In the genomic region with DNA sequence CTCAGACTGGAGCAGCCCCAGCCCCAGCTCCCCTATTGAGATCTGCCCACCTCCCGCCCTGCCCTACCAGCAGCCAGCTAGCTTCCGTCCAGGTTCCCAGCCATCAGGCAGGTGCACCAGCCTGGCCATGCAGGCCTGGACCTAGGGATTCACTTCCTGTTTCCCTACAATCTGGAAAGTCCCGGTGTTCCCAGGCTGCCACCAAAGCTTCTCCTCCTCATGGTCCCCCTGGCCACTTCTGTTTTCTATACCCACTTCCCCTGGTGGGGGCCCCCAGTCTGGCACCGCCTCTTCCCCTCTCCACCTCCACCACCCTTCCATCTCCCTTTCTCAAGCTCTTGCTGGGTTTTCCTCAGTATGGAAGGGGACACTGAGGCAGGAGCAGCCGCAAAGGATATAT, we compare ENCODE assay signal across 7 mouse cellular contexts. TPM values are rescaled to one million over a fixed set of nuclear protein-coding genes. Genes with fewer than 3 reads are reported as not detected.
A peak's percentile ranks its signal among the peaks of the same experiment; 100 is the strongest.
DNase-seq lines count a peak whose midpoint lies in the region; ATAC-seq and TF ChIP-seq lines count a peak whose summit lies in the region.

A gene (minus strand): TSS at position 112 of the 400 bp plus-strand sequence.

- no peak for ATAC-seq in hindbrain, embryonic 16.5 days
- ATAC-seq in lung, embryonic 16.5 days (ENCODE audit: low read depth) = no peak
- ATAC-seq in stomach, postnatal 0 days (ENCODE audit: low FRiP score, low TSS enrichment) = no peak

- H3K4me3 ChIP-seq in cortical plate, adult 2 months (ENCODE audit: insufficient read depth, low read length) = no peak within 1 kb of the TSS
- H3K4me3 ChIP-seq in hindbrain, embryonic 16.5 days (ENCODE audit: low read length) = no peak within 1 kb of the TSS
- no peak within 1 kb of the TSS for H3K4me3 ChIP-seq in lung, embryonic 16.5 days (ENCODE audit: low read length)
- H3K4me3 ChIP-seq in stomach, postnatal 0 days (ENCODE audit: low read depth, low read length) = peak within 1 kb of the TSS; percentile 10; the same call in 1 of the 2 replicates

- H3K27ac ChIP-seq in cortical plate, adult 2 months (ENCODE audit: insufficient read depth, low read length) = no peak within 1 kb of the TSS
- no peak within 1 kb of the TSS for H3K27ac ChIP-seq in hindbrain, embryonic 16.5 days (ENCODE audit: low read depth, low read length)
- peak within 1 kb of the TSS; percentile 55 for H3K27ac ChIP-seq in lung, embryonic 16.5 days (ENCODE audit: low read length)
- peak within 1 kb of the TSS; percentile 84 for H3K27ac ChIP-seq in stomach, postnatal 0 days (replicated peaks)

- H3K4me2 ChIP-seq in hindbrain, embryonic 16.5 days (ENCODE audit: low read length) = no peak within 1 kb of the TSS
- H3K4me2 ChIP-seq in lung, embryonic 16.5 days (ENCODE audit: low read depth, low read length) = 0 out of 2 replicates have a peak within 1 kb of the TSS, but pooled peaks have one; percentile 5
- peak within 1 kb of the TSS; percentile 36 for H3K4me2 ChIP-seq in stomach, postnatal 0 days (replicated peaks; ENCODE audit: low read depth)

- H3K9me3 ChIP-seq in hindbrain, embryonic 16.5 days (ENCODE audit: control insufficient read depth, low read length) = no peaks in the 10 kb centered on the region
- H3K9me3 ChIP-seq in lung, embryonic 16.5 days (ENCODE audit: control insufficient read depth, low read length) = no peaks in the 10 kb centered on the region
- H3K9me3 ChIP-seq in stomach, postnatal 0 days (ENCODE audit: control insufficient read depth, low read length) = no peaks in the 10 kb centered on the region

- TF ChIP-seq EP300 in stomach, postnatal 0 days (optimal IDR thresholded peaks at IDR 0.05) = no peak

- H3K36me3 ChIP-seq in hindbrain, embryonic 16.5 days (ENCODE audit: control insufficient read depth, insufficient read depth, low read length) = no peaks in the 10 kb centered on the region
- H3K36me3 ChIP-seq in lung, embryonic 16.5 days (ENCODE audit: control insufficient read depth, insufficient read depth, low read length) = no peaks in the 10 kb centered on the region
- H3K36me3 ChIP-seq in stomach, postnatal 0 days (ENCODE audit: control insufficient read depth, insufficient read depth, low read length) = no peaks in the 10 kb centered on the region

- H3K9ac ChIP-seq in hindbrain, embryonic 16.5 days (ENCODE audit: low read depth, low read length) = no peak within 1 kb of the TSS
- peak within 1 kb of the TSS; percentile 1 for H3K9ac ChIP-seq in lung, embryonic 16.5 days (ENCODE audit: low read length)
- H3K9ac ChIP-seq in stomach, postnatal 0 days (ENCODE audit: low read length) = peak within 1 kb of the TSS; percentile 43

- DNase-seq in spleen, adult 18-20 months = peak; percentile 33 to 40
- no peak for DNase-seq in spleen, adult 12 weeks (ENCODE audit: low spot score)
- DNase-seq in stomach, postnatal 0 days (ENCODE audit: low spot score) = no peak
- no peak for DNase-seq in cerebellum, adult 9-10 months

- no peak for TF ChIP-seq CTCF in cortical plate, adult 2 months (IDR thresholded peaks at IDR 0.05; ENCODE audit: extremely low read depth, insufficient read depth, low read length)
- no peak for TF ChIP-seq CTCF in stomach, postnatal 0 days (IDR thresholded peaks at IDR 0.05; ENCODE audit: low read depth)

- WGBS in hindbrain, embryonic 16.5 days = 68% methylated on average over 5 of the region's 5 CpGs
- 64% methylated on average over 5 of the region's 5 CpGs for WGBS in lung, embryonic 16.5 days
- 56% methylated on average over 5 of the region's 5 CpGs for WGBS in stomach, postnatal 0 days

- no peaks in the 10 kb centered on the region for H3K27me3 ChIP-seq in hindbrain, embryonic 16.5 days (replicated peaks; ENCODE audit: control insufficient read depth, insufficient read depth, low read length)
- no peaks in the 10 kb centered on the region for H3K27me3 ChIP-seq in lung, embryonic 16.5 days (ENCODE audit: control insufficient read depth, insufficient read depth, low read depth, low read length)
- no peaks in the 10 kb centered on the region for H3K27me3 ChIP-seq in stomach, postnatal 0 days (ENCODE audit: control insufficient read depth, insufficient read depth, low read length)

- no peaks in the 10 kb centered on the region; the same call in 1 of the 2 replicates for H3K4me1 ChIP-seq in cortical plate, adult 2 months (ENCODE audit: control insufficient read depth, insufficient read depth, low read length)
- H3K4me1 ChIP-seq in hindbrain, embryonic 16.5 days (ENCODE audit: control insufficient read depth, insufficient read depth, low read depth, low read length) = peaks cover 13% of the 10 kb centered on the region
- peaks cover 22% of the 10 kb centered on the region for H3K4me1 ChIP-seq in lung, embryonic 16.5 days (replicated peaks; ENCODE audit: control insufficient read depth, insufficient read depth, low read length)
- peaks cover 9% of the 10 kb centered on the region for H3K4me1 ChIP-seq in stomach, postnatal 0 days (replicated peaks; ENCODE audit: control insufficient read depth, insufficient read depth)

- no peak for TF ChIP-seq POLR2A in cortical plate, adult 2 months (IDR thresholded peaks at IDR 0.05; ENCODE audit: extremely low read depth, insufficient read depth, low read length)

RNA-seq across cellular contexts. Expression of the gene that starts here (rescaled TPM):
- 22.9 and 24.4 TPM in 2 replicates for polyA plus RNA-seq in cortical plate, adult 2 months (2012; rRNA removed)
- polyA plus RNA-seq in hindbrain, embryonic 16.5 days (2015; fragmentation: Nextera tagmentation; extraction: Ambion mirVana) = 10.3 and 13.0 TPM in 2 replicates
- polyA plus RNA-seq in lung, embryonic 16.5 days (2015; fragmentation: Nextera tagmentation; extraction: Ambion mirVana) = 18.7 and 19.1 TPM in 2 replicates
- polyA plus RNA-seq in stomach, postnatal 0 days (2015; fragmentation: Nextera tagmentation; extraction: Ambion mirVana) = 10.7 and 11.0 TPM in 2 replicates

Comparison
In these comparisons a context has a peak if more than half of its experiments do, and no peak if none do; other contexts are left out.
1. DNase-seq: peak in spleen, adult 18-20 months (2 of 2); none in spleen, adult 12 weeks (single experiment), stomach, postnatal 0 days (single experiment) and cerebellum, adult 9-10 months (single experiment).
2. H3K27ac ChIP-seq: peak in lung, embryonic 16.5 days (single experiment) and stomach, postnatal 0 days (single experiment); none in cortical plate, adult 2 months (single experiment) and hindbrain, embryonic 16.5 days (single experiment).